Mouse (Mus musculus): ENCODE results near the gene Fam122c.

Gene Fam122c

DNA sequence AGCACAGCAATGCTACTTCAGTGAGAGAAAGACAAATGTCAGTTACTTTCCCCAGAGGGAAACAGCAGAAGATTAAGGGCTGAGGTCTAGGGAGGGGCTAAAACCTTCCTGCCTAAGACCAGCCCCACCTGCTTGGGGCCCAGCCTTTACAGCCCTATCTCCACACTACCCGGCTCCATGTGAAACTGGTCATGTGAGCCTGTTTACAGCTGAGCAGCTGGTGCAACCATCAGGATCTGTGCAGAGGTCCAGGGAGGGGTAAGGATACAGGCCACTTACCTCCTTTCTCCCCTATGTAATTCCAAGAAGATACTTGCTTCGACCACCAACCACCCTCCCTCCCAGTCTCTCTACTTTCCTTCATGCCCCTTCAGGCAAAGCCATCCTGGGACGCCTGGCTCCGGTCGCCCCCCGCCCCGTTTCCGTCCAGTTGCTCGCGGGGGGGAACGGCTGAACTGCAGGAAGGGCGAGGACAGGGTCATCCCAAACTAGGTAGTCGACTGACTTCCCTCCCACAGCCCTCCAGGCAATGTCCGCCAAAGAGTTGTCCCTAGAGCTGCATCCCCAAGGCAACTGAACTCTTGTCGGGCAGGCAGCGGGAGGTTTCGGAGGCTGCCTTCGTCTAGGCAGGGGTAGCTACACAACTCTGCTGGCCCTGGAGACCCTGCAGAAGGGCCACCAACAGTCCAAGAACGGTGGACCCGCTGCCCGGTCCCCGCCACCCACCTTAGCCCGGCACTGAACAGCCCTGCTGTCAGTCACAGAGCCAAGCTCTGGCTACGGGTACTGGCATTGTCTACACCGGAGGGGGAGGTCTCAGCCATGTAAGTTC, 96.5 kb downstream of the Fam122c start:
- peak; percentile 16 to 64 for DNase-seq (ENCODE audit: inconsistent age in 2 of 2, low spot score in 1 of 2)

DNA sequence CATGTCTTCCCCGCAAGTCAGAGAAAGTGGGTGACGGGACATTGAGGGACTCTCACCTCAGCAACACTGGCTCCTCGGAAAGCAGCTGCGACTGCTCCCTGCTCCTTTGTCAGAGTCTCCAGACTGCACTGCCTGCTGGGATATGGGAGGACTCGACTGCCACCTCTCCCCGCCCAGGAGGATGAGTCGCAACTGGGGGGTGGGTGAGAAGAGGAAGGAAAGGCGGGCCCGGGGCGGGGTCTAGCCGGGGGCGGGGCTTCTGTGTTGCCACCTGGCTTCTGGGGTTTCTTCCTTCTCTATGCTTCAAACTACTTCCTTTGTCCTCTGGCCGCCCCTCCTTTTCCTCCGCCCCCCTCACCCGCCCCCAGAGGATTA, 97.1 kb downstream of the Fam122c start, which contains the start of gene Mospd1:
TSS of gene Mospd1 (minus strand) at position 137 of the 375 bp plus-strand sequence.
- DNase-seq (ENCODE audit: inconsistent age in 2 of 2, low spot score in 1 of 2): peak; percentile 90 to 96

Data from adrenal gland, adult (tissue).